Mouse (Mus musculus) testis, adult 2 months (tissue): ENCODE data around the gene Rnase2b. TPM values are rescaled to one million over a fixed set of nuclear protein-coding genes. Genes with fewer than 3 reads are reported as not detected.

ENCODE experiments used
- H3K27ac ChIP-seq: fragments of 200-500 bp; 2 replicates; pipeline ENCODE4 v1.5.1; 2012; ENCODE audit warnings: low read depth, low read length; ENCODE audit not compliant: control insufficient read depth, insufficient read depth
- H3K27me3 ChIP-seq: fragments of 200-500 bp; 2 replicates; pipeline ENCODE4 v1.6.1; 2012; ENCODE audit warnings: mild to moderate bottlenecking, low read length, moderate library complexity; ENCODE audit not compliant: control insufficient read depth, insufficient read depth
- H3K36me3 ChIP-seq: fragments of 200-500 bp; 2 replicates; pipeline ENCODE4 v1.6.1; 2012; ENCODE audit warnings: mild to moderate bottlenecking, low read length; ENCODE audit not compliant: control insufficient read depth, insufficient read depth
- H3K4me1 ChIP-seq: fragments of 200-500 bp; 2 replicates; pipeline ENCODE4 v1.6.1; 2012; ENCODE audit warnings: low read length; ENCODE audit not compliant: control insufficient read depth, insufficient read depth
- H3K4me3 ChIP-seq: fragments of 200-500 bp; 2 replicates; pipeline ENCODE4 v1.5.1; 2012; ENCODE audit warnings: low read depth, mild to moderate bottlenecking, low read length, moderate library complexity, mixed read lengths; ENCODE audit not compliant: control insufficient read depth
- CTCF ChIP-seq: fragments of 200-500 bp; IDR thresholded peaks from 2 replicates; pipeline ENCODE4 v1.5.1; 2012; ENCODE audit warnings: low read depth, mild to moderate bottlenecking, inconsistent platforms, low read length, moderate library complexity; ENCODE audit not compliant: control insufficient read depth, insufficient read depth, insufficient replicate concordance
- POLR2A ChIP-seq: fragments of 200-500 bp; IDR thresholded peaks from 2 replicates; pipeline ENCODE4 v1.6.1; 2012; ENCODE audit warnings: low read depth, mild to moderate bottlenecking, inconsistent platforms, low read length, moderate library complexity; ENCODE audit not compliant: control insufficient read depth
- polyA plus RNA-seq: library from polyadenylated mRNA; depleted of rRNA; stranded (reverse); fragments of >200 nt; gene quantifications from 2 replicates; pipeline ENCODE4 v1.2.3, GENCODE M21; 2012

Rnase2b gene
- polyA plus RNA-seq, 1 experiment: not detected

- H3K4me1 ChIP-seq: no peaks in the 10 kb centered on the region
- no peak overlapping the region for H3K4me3 ChIP-seq
- no peaks in the 10 kb centered on the region for H3K36me3 ChIP-seq
- no peak overlapping the region for H3K27ac ChIP-seq
- TF ChIP-seq CTCF (no peak), POLR2A (no peak)
- H3K27me3 ChIP-seq: no peaks in the 10 kb centered on the region
These were observed 31.6 kb upstream of the Rnase2b start for GRCm38 (mm10) chr14:51130315-51130940.

- Histone ChIP-seq H3K27ac (no peak overlapping the region), H3K4me3 (no peak overlapping the region), H3K27me3 (no peaks in the 10 kb centered on the region), H3K36me3 (no peaks in the 10 kb centered on the region), H3K4me1 (no peaks in the 10 kb centered on the region)
- TF ChIP-seq POLR2A (no peak), CTCF (no peak)
These were observed 30.8 kb upstream of the Rnase2b start for GRCm38 (mm10) chr14:51131086-51131815.

DNA sequence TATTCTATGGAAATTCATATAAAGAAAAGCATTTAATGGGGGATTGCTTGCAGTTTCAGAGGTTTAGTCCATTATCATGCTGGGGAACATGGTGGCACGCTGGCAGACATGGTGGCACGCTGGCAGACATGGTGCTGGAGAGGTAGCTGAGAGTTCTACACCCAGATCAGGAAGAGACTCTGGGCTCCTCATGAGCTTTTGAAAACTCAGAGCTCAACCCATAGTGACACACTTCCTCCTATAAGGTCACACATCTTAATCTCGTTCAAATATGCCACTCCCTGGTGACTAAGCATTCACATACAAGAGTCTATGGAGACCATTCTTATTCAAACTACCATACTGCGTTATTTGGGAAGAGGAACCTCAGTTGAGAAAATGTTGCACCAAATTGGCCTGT lies 29.7 kb upstream of the Rnase2b start:
- no peak overlapping the region for H3K27ac ChIP-seq
- TF ChIP-seq POLR2A (no peak), CTCF (no peak)
- H3K27me3 ChIP-seq: no peaks in the 10 kb centered on the region
- no peak overlapping the region for H3K4me3 ChIP-seq
- no peaks in the 10 kb centered on the region for H3K36me3 ChIP-seq
- no peaks in the 10 kb centered on the region for H3K4me1 ChIP-seq

DNA sequence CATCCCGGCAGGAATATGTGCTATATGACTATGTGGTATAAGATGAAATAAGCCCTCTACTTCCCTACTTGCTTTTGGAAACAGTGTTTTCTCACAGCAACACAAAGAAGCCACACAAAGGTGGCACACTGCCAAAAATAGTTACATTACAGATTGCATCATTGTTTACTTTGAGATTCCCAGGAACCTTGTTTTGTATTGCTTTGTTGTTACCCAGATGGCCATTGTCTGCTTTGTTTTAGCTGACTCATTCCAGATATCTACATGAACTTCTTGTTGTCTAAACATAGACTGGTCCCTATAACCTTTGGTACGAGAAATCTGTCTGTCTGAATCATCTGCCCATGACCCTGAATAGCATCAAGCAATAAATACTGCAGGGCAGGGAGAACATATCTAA lies 21.7 kb upstream of the Rnase2b start:
- Histone ChIP-seq H3K27me3 (no peaks in the 10 kb centered on the region), H3K27ac (no peak overlapping the region)
- TF ChIP-seq POLR2A (no peak), CTCF (no peak)

DNA sequence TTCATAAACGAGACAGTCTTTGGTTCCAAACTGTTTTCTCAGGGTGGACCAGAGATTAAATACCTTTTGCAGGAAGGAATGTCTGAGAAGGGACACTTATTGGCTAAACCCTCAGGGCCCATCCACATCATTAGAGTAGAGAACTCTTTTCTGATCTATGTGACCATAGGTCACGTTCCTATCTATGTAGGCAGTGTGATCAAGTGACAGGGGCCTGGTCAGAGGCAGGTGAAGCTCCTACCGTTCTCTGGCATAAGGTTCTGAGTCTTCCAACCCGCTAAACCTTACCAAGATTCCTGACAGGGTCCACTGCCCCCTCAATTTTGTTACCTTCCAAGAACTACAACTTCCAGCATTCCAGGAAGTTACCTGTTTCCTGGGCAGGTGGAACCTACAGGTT lies 19.9 kb upstream of the Rnase2b start:
- Histone ChIP-seq H3K36me3 (no peaks in the 10 kb centered on the region), H3K4me3 (no peak overlapping the region), H3K4me1 (no peaks in the 10 kb centered on the region), H3K27me3 (no peaks in the 10 kb centered on the region), H3K27ac (no peak overlapping the region)
- TF ChIP-seq POLR2A (no peak), CTCF (no peak)

More for the DNA sequence above, 21.7 kb upstream of the Rnase2b start:
- H3K4me1 ChIP-seq: no peaks in the 10 kb centered on the region
- no peak overlapping the region for H3K4me3 ChIP-seq
- H3K36me3 ChIP-seq: no peaks in the 10 kb centered on the region

DNA sequence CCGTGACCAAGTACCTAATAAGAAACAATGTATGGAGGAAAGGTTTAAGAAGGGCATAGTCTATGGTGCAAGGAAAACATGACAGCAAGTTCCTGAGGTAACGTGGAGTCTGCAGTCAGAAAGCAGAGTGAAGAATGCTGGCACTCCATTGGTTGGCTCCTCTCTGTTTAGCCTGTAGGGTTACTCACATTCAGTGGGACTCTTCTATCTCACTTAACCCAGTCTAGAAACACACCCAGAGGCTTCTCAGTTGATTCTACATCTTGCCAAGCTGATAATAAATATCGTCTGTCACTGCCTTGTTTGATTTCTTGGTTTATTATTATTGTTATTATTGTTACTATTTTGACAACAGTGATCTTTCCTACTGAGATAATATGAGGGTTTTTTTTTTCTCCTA lies 19.5 kb upstream of the Rnase2b start:
- Histone ChIP-seq H3K27ac (no peak overlapping the region), H3K36me3 (no peaks in the 10 kb centered on the region), H3K27me3 (no peaks in the 10 kb centered on the region), H3K4me3 (no peak overlapping the region), H3K4me1 (no peaks in the 10 kb centered on the region)
- TF ChIP-seq POLR2A (no peak), CTCF (no peak)

DNA sequence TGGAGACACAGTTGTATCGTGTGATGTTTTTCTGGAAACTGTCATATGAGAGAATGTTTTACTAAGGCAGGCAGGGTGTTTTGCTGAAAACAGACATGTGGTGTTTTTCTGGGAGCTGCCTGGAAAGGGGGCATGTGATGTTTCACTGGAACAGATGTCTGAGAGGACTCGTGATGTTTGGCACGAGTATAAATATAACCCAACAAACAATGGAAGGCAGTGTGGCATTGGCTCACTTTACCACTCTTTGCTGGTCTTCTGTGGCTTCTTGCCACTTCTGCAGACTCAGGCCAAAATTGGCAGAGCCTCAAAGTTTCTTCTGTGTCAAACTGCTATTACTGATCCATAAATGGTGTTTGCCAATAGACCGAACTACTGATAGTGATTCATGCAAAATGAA lies 18.8 kb upstream of the Rnase2b start:
- no peak overlapping the region for H3K27ac ChIP-seq
- TF ChIP-seq POLR2A (no peak), CTCF (no peak)
- no peaks in the 10 kb centered on the region for H3K27me3 ChIP-seq
- H3K36me3 ChIP-seq: no peaks in the 10 kb centered on the region
- no peaks in the 10 kb centered on the region for H3K4me1 ChIP-seq
- H3K4me3 ChIP-seq: no peak overlapping the region

- no peaks in the 10 kb centered on the region for H3K4me1 ChIP-seq
These were observed 18.1 kb upstream of the Rnase2b start for GRCm38 (mm10) chr14:51143937-51144336.

More at GRCm38 (mm10) chr14:51143937-51144336, 18.1 kb upstream of the Rnase2b start:
- Histone ChIP-seq H3K4me3 (no peak overlapping the region), H3K36me3 (no peaks in the 10 kb centered on the region), H3K27ac (no peak overlapping the region), H3K27me3 (no peaks in the 10 kb centered on the region)
- TF ChIP-seq CTCF (no peak), POLR2A (no peak)
